ENCODE assay signal across 8 mouse cellular contexts in genomic region chr9:122420772-122421764, GRCm38 (mm10).
DNase-seq lines count a peak whose midpoint lies in the region; ATAC-seq and TF ChIP-seq lines count a peak whose summit lies in the region.

No protein-coding gene starts in this region.

- DNase-seq in WW6 (ENCODE audit: low read depth, low spot score): peak; percentile 33
- peak; percentile 63 to 67 for DNase-seq in cerebellum, postnatal 36 days
- peak; percentile 70 for DNase-seq in gastrocnemius, adult 2 months
- DNase-seq in left cerebral cortex, postnatal 25 days (ENCODE audit: low spot score in 2 of 2): peak; percentile 79 to 87
- DNase-seq in right cerebral cortex, postnatal 4 days: peak; percentile 90

- H3K9me3 ChIP-seq in intestine, embryonic 16.5 days (ENCODE audit: control insufficient read depth, low read length): no peaks in the 10 kb centered on the region
- H3K9me3 ChIP-seq in midbrain, embryonic 12.5 days: no peaks in the 10 kb centered on the region

- WGBS in intestine, embryonic 16.5 days: 22% methylated on average over 13 of the region's 13 CpGs
- 21% methylated on average over 13 of the region's 13 CpGs for WGBS in midbrain, embryonic 12.5 days

- H3K4me2 ChIP-seq in intestine, embryonic 16.5 days (ENCODE audit: low read depth, low read length): no peak overlapping the region
- H3K4me2 ChIP-seq in midbrain, embryonic 12.5 days (replicated peaks): no peak overlapping the region

- H3K4me1 ChIP-seq in intestine, embryonic 16.5 days (ENCODE audit: control insufficient read depth, insufficient read depth, low read length): no peaks in the 10 kb centered on the region
- H3K4me1 ChIP-seq in midbrain, embryonic 12.5 days: peaks cover 11% of the 10 kb centered on the region; the same call in 1 of the 2 replicates

- ATAC-seq in intestine, embryonic 16.5 days: peak; percentile 50; the same call in 1 of the 2 replicates
- ATAC-seq in midbrain, embryonic 12.5 days (ENCODE audit: low FRiP score, low read depth): peak; percentile 60; the same call in 1 of the 2 replicates
- no peak for ATAC-seq in activated CD4-positive, CD25-positive, alpha-beta regulatory T cell, adult 4 months

- H3K9ac ChIP-seq in intestine, embryonic 16.5 days (ENCODE audit: low read depth, low read length): no peak overlapping the region
- H3K9ac ChIP-seq in midbrain, embryonic 12.5 days (replicated peaks): no peak overlapping the region

- H3K4me3 ChIP-seq in gastrocnemius, adult 2 months: no peak overlapping the region
- no peak overlapping the region for H3K4me3 ChIP-seq in intestine, embryonic 16.5 days (ENCODE audit: low read length)
- no peak overlapping the region for H3K4me3 ChIP-seq in midbrain, embryonic 12.5 days

- TF ChIP-seq CTCF in gastrocnemius, adult 2 months (IDR thresholded peaks at IDR 0.05): peak; percentile 82

- H3K27ac ChIP-seq in gastrocnemius, adult 2 months: peak overlapping the region; percentile 28; the same call in 1 of the 2 replicates
- no peak overlapping the region for H3K27ac ChIP-seq in intestine, embryonic 16.5 days (ENCODE audit: low read length)
- H3K27ac ChIP-seq in midbrain, embryonic 12.5 days (replicated peaks): no peak overlapping the region

- no peaks in the 10 kb centered on the region for H3K27me3 ChIP-seq in intestine, embryonic 16.5 days (replicated peaks; ENCODE audit: control insufficient read depth, insufficient read depth, low read length)
- peaks cover 10% of the 10 kb centered on the region; the same call in 1 of the 2 replicates for H3K27me3 ChIP-seq in midbrain, embryonic 12.5 days

- H3K36me3 ChIP-seq in intestine, embryonic 16.5 days (ENCODE audit: control insufficient read depth, insufficient read depth, low read length): no peaks in the 10 kb centered on the region
- no peaks in the 10 kb centered on the region for H3K36me3 ChIP-seq in midbrain, embryonic 12.5 days

- intact Hi-C loops in gastrocnemius, adult 2 months (cut with DNase I): no loop called here
- intact Hi-C loops in left cerebral cortex, postnatal 25 days (cut with DNase I): loop anchor here (2.0 to 5.0 kb wide), 3 partner anchors 106 to 308 kb away; no protein-coding TSS in a partner anchor

Comparison
In these comparisons a context has a peak if more than half of its experiments do, and no peak if none do; other contexts are left out.
1. DNase-seq: peak in every context shown above with its lines; median percentile 90 in right cerebral cortex, postnatal 4 days; 83 in left cerebral cortex, postnatal 25 days; 70 in gastrocnemius, adult 2 months; 65 in cerebellum, postnatal 36 days; 33 in WW6.